Mouse (Mus musculus) heart, postnatal 25 days (tissue): Measurements from ENCODE around the gene Drosha. TPM values are rescaled to one million over a fixed set of nuclear protein-coding genes. Genes with fewer than 3 reads are reported as not detected.
"Not testable (repeated sequence)": the region's sequence is repeated elsewhere in the genome, so short reads cannot be mapped to it uniquely, and the experiment has no call there.

Experiments
- DNase-seq: peaks from one replicate; pipeline ENCODE4 v3.0.0; 2022; ENCODE audit warnings: low spot score
- intact Hi-C: fragments of 180-260 bp; cut with DNase I; formaldehyde crosslinking; loops from one replicate; pipeline ENCODE4 v1.15.1; 2025
- microRNA-seq: library from miRNA; unstranded; fragments of <30 nt; microRNA quantifications from one replicate; pipeline ENCODE4 v1.2.0, GENCODE M21; 2022
- total RNA-seq, 2 experiments: library from RNA; stranded (reverse); gene quantifications; 2 replicates each; pipeline ENCODE4 v1.2.3; 2021

Gene Drosha
- total RNA-seq, 2 experiments from 2014 or later = 35.2 to 35.8 TPM

DNA sequence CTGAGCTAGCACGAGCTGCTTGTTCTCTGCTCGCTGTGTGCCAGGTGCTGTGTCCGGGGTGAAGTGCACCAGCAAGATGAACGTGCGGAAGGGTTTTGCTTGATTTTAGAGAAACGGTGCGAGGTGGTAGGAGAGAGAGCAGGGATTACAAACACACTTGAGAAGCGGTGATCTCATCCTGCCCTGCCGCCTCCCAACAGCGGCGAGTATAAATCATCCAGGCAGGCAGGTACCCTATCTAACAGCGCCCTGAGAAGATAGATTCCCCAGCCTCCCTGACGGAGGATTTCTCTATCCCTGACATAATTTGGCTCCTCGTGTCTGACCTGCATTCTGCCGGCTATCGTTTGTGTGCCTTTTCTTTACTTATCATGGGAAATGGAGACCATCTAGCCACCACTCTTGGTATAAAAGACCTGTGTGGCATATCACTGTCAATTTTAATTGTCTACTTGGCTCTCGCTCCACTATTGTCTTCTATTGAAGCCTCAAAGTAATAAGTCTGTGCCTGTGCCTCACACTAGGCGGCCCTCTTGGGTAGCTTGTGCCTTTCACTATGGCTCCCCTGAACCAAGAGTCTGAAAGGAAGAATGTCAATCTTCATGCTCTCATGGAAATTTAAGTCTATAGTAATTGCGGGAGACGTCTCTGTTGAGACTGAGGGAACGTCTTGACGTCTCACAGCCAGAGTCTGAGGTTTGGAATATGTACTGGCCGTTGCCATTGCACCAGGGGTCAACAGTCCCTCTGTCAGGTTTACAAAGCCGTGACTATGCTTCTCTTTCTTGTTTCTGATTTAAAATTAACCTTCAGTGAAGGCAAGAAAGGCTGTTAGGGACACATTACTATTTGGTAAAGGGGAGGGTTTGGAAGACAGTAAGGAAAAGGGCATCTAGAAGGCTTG is 95.6 kb downstream of the Drosha start:
- DNase-seq = no peak
- intact Hi-C loops = no loop called here

DNA sequence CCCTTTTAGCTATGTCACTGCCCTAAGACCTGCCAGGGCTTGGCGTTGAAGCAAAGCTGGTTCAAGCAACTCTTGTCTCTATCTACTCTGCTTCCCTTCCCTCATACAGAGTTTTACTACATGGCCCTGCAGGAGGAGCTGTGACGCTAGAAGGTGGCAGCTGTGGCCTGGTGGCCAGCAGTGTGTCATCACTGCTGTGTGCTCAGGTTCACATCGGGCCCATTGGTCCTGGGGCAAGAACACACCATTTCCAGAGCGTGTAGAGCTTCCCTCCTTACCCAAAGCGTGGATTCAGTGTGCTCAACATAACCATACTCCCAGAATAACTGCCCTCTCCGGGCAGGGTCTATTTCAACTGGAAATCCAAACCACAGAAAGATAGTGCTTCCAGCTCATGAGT is 97.3 kb downstream of the Drosha start:
- intact Hi-C loops = no loop called here

GRCm38 (mm10) chr15:12923826-12924225 is 99.2 kb downstream of the Drosha start:
- intact Hi-C loops = no loop called here
- DNase-seq = no peak

More for the DNA sequence above, 97.3 kb downstream of the Drosha start:
- DNase-seq = no peak

DNA sequence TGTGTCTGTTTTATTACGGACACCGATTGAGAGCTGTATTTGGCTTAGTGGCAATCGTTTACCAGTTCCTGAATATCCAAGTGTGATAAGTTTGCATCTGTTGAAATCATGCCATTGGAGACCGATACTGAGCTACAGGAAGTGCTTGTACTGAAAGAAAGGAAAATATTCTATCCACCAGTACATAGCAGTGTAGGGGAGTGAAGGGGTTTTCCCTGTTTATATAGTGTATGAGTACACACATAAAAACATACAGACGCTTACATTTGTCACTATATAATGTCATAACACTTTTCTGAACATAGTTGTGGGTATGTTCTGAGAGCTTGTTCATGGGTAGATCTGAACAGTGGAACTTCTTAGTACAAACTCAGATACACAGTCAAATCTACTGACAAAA is 106.9 kb downstream of the Drosha start:
- DNase-seq = no peak
- intact Hi-C loops = no loop called here

DNA sequence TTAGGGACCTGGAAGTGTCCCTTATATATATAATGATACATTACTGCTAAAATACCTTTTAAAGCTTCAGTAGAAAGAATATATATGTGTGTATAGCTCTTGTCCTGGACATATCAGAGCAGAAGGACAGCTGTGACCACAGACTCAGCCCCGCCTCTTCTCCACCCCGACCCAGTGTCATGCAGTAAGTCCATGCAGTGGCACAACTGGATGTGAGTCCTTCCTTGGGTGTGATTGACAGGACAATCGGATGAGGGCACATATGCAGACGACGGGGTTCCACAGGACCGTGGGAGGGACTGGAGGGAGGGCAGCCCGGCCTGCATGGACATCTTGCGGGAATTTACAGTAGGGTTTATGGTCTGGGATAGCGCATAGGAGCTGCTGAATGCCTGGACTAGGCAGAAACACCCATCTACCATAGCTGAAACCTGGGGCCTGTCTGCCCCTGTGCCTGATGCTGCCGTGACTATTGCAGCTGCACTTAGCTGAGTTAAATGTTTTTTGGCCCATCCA is 111.7 kb downstream of the Drosha start:
- no peak for DNase-seq
- intact Hi-C loops = no loop called here

- DNase-seq, intact Hi-C loops: not testable (repeated sequence)
Measured at GRCm38 (mm10) chr15:12937326-12937725, 112.7 kb downstream of the Drosha start.

DNA sequence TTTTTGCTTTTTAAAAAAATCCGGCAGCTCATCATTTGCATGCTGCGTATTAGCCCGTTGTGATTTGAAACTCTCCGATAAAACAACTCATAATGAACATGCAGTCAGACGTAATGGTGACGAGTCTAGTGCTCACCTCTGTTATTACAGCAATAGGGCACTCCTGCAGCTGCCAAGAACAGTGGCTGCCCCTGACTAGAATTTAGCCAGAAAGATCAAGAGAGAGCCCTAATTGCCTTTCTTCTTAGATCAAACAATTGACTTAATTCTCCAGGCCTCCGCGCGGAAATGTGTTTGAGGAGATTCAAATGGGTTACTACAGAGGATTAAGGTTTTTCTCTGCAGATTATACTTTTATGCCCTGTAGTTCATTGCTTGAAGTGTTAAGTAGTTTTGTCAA is 116.5 kb downstream of the Drosha start:
- intact Hi-C loops = no loop called here
- DNase-seq = no peak

- DNase-seq = no peak
- intact Hi-C loops = no loop called here
Measured at GRCm38 (mm10) chr15:12941651-12942180, 117.1 kb downstream of the Drosha start.

GRCm38 (mm10) chr15:12942424-12942823 is 117.8 kb downstream of the Drosha start:
- DNase-seq = no peak
- intact Hi-C loops = no loop called here

GRCm38 (mm10) chr15:12958051-12958450 is 133.4 kb downstream of the Drosha start:
- intact Hi-C loops = no loop called here
- no peak for DNase-seq

GRCm38 (mm10) chr15:12962179-12962578 is 137.6 kb downstream of the Drosha start:
- DNase-seq = no peak
- intact Hi-C loops = no loop called here

- intact Hi-C loops = no loop called here
- DNase-seq = no peak
Measured at GRCm38 (mm10) chr15:12965209-12965608, 140.6 kb downstream of the Drosha start.

DNA sequence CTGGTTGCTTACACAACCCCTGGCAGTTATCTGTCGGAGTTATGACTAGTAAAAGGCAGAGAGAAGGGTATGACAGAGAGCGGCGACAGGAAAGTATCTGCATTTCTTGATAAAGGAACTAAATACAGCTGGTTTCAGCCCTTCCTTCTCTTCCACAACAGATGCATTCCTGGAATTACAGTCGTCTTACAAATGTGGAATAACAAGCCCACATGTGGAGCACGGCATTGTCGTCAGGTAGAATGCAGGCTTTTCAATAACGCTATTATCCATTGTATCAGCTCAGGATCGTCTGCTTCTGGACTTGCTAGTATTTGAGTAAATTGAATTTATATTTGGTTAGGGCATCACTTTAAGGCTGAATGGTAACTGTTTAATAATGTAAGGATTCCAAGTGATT is 144.2 kb downstream of the Drosha start:
- no peak for DNase-seq
- intact Hi-C loops = no loop called here

GRCm38 (mm10) chr15:12972441-12972840 is 147.8 kb downstream of the Drosha start:
- DNase-seq = no peak
- intact Hi-C loops = no loop called here

Small RNAs within 50 kb of the gene (microRNA-seq; reads per million reads assigned to microRNA genes)
- gene Gm47288 = not detected

Other genes with a start within 250 kb of the Drosha start
- 100 to 1,000 TPM in 1 of 2 experiments, 10 to 100 TPM in 1; 93.0 to 118 TPM for gene Pdzd2, start 84.9 kb upstream of the Drosha start, total RNA-seq
- 10 to 100 TPM; 12.6 to 13.5 TPM for gene 6030458C11Rik, start 166 bp upstream of the Drosha start, total RNA-seq